Mouse (Mus musculus) left cerebral cortex, adult 18-20 months (tissue): Measurements from ENCODE around the gene Ghdc. TPM values are rescaled to one million over a fixed set of nuclear protein-coding genes. Genes with fewer than 3 reads are reported as not detected.
A peak's percentile ranks its signal among the peaks of the same experiment; 100 is the strongest.

ENCODE experiments used
- DNase-seq, 2 experiments: peaks; one replicate each; pipeline ENCODE4 v3.0.0; 2021 to 2022; ENCODE audit warnings: low spot score in 2 of 2, mixed read lengths in 1 of 2
- total RNA-seq, 2 experiments: library from RNA; stranded (reverse); gene quantifications; 2 replicates each; pipeline ENCODE4 v1.2.3; 2021

Gene Ghdc
- total RNA-seq, 2 experiments from 2014 or later = 7.0 to 8.6 TPM

DNA sequence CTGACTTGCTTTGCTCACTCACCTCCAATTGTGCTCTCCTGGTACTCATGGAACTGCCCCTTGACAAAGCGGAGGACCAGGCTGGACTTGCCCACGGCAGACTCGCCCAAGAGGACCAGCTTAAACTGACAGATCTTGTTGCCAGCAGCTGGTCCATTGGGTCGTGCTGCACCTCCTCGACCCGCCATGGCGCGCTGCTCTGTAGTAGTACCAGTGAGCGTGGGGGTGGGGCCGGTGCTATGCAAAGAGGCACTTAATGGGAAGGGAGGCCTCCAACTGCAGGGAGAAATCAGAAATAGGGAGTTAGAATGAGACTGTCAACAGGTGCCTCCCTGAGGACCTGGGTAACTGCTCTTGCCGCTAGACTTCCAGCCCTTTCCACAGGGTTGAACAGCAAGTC lies 50.9 kb downstream of the Ghdc start:
- no peak for DNase-seq

DNA sequence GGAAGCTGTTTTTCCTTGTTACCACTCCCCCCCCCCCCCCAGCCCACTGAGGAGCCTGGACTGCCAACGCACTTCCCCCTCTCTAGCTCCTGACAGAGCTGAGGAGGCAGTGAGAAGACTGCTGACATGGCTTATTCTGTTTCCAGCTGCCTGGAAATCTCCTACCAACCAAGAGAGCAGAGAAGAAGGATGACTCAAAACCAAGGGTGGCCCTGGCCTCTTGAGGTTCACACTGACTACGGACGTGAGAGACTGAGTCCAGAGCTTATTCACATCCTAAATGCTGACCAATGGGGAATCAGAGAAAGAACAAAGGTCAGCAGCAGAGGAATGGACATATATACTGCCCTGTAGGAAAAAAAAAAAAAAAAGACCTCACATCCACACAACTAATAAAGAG lies 51.4 kb downstream of the Ghdc start:
- peak in 1 of 2 experiments; percentile 36 for DNase-seq

DNA sequence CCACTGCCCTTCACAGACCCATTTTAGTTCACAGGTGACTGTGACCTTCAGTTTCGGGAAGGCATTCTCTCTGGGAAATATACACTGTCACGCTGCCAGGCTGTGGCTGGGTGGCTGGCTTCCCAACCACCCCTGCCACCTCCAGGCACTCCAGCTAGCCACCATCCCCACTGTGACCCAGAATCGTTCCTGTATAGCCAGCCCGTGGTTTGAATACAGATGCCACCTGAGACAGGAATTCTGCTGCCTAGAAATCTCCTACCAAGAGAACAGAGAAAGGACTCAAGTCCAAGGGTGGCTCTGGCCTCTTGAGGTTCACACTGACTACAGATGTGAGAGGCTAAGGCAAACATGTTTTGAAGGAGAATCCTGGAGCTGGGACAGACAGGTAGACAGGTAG lies 51.9 kb downstream of the Ghdc start:
- peak in 1 of 2 experiments; percentile 28 for DNase-seq

DNA sequence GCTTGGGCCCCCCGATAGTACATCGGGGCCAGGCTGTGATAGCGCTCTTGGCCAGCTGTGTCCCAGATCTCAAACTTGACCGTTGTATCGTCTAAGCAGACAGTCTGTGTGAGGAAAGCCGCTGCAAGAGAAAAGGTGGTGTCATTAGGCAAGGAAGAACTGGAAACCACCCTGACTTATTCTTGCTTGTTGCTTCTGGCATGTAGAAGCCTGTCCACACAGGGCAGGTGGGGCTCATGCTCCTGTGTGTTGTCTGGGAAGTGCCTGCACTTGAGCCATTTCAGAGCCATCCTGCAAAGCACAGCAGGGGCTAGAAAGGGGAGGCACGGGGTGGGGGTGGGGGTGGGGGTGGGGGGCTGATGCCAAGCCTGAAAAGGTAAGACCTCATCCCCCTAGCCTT lies 52.3 kb downstream of the Ghdc start:
- no peak for DNase-seq

DNA sequence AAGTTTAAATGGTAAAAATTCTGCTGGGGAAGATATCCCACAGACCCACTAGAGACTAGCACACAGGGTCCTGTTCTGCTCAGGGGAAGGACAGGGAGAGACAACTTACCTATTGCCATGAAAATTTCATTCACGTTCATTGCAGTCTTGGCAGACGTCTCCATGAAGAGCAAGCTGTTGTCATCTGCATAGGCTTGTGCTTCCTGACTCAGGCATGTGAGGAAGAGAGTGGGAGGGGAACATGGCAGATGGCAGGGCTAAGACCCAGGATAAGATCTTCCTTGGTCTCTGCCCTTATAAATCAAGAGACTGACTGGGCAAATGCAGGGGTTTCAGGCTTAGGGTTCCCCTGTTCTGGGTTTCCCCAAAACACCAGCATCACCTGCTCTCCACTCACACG lies 54.1 kb downstream of the Ghdc start:
- DNase-seq = peak in 1 of 2 experiments; percentile 36

Other genes with a start within 250 kb of the Ghdc start
- gene Acly, start 243.0 kb downstream of the Ghdc start, total RNA-seq = 100 to 1,000 TPM; 133 to 140 TPM
- gene Ttc25, start 225.3 kb downstream of the Ghdc start, total RNA-seq = 1 to 10 TPM in 1 of 2 experiments, under 1 TPM in 1; 0.98 to 1.5 TPM
- gene Cnp, start 196.1 kb downstream of the Ghdc start, total RNA-seq = 100 to 1,000 TPM in 1 of 2 experiments, 10 to 100 TPM in 1; 92.4 to 131 TPM
- 10 to 100 TPM; 11.7 to 13.0 TPM for gene Nkiras2, start 151.7 kb downstream of the Ghdc start, total RNA-seq
- gene Dnajc7, start 150.8 kb downstream of the Ghdc start, total RNA-seq = 100 to 1,000 TPM; 258 to 267 TPM
- under 1 TPM; 0.35 to 0.66 TPM for gene Zfp385c, start 78.5 kb downstream of the Ghdc start, total RNA-seq
- gene Dhx58, start 66.7 kb downstream of the Ghdc start, total RNA-seq = 1 to 10 TPM; 1.8 to 2.4 TPM
- gene Kat2a, start 58.5 kb downstream of the Ghdc start, total RNA-seq = 10 to 100 TPM; 63.2 to 63.3 TPM
- not detected for gene Hspb9, start 57.1 kb downstream of the Ghdc start, total RNA-seq
- 100 to 1,000 TPM; 152 to 162 TPM for gene Rab5c, start 32.7 kb downstream of the Ghdc start, total RNA-seq
- gene Kcnh4, start 11.0 kb downstream of the Ghdc start, total RNA-seq = 10 to 100 TPM; 12.9 to 15.9 TPM
- not detected for gene Hcrt, start 8.0 kb downstream of the Ghdc start, total RNA-seq
- 10 to 100 TPM; 26.8 to 28.0 TPM for gene Stat5b, start 79.8 kb upstream of the Ghdc start, total RNA-seq
- 1 to 10 TPM; 1.8 to 2.5 TPM for gene Stat5a, start 88.4 kb upstream of the Ghdc start, total RNA-seq
- gene Stat3, start 168.6 kb upstream of the Ghdc start, total RNA-seq = 10 to 100 TPM; 38.8 to 46.7 TPM
- 10 to 100 TPM; 22.7 to 24.9 TPM for gene Cavin1, start 199.9 kb upstream of the Ghdc start, total RNA-seq
- gene Atp6v0a1, start 238.5 kb upstream of the Ghdc start, total RNA-seq = 100 to 1,000 TPM; 423 to 445 TPM